Mouse (Mus musculus) cortical plate, adult 2 months (tissue): ENCODE measurements around the gene Mars2.

Source experiments
- CTCF ChIP-seq: fragments of 200-500 bp; IDR thresholded peaks from 2 replicates; pipeline ENCODE4 v1.5.1; 2011; ENCODE audit warnings: mild to moderate bottlenecking, control low read depth, low read length; ENCODE audit not compliant: insufficient read depth; ENCODE audit errors: extremely low read depth
- POLR2A ChIP-seq: fragments of 200-500 bp; IDR thresholded peaks from 2 replicates; pipeline ENCODE4 v1.6.1; 2011; ENCODE audit warnings: mild to moderate bottlenecking, low read length, control low read depth; ENCODE audit not compliant: insufficient read depth; ENCODE audit errors: extremely low read depth

- TF ChIP-seq CTCF (no peak), POLR2A (no peak)
Measured at GRCm38 (mm10) chr1:55236487-55236886, 490 bp upstream of the Mars2 start.
